Mouse (Mus musculus) neural tube, embryonic 12.5 days (tissue): ENCODE measurements around the gene Dnaja4. TPM values are rescaled to one million over a fixed set of nuclear protein-coding genes. Genes with fewer than 3 reads are reported as not detected.
A peak's percentile ranks its signal among the peaks of the same experiment; 100 is the strongest.

Experiments
- ATAC-seq: fragments of 200-750 bp; cut with Nextera tagmentation; 2 replicates; pipeline ENCODE4 v1.8.0; 2017; ENCODE audit warnings: low read depth, mild to moderate bottlenecking, moderate TSS enrichment, moderate library complexity; ENCODE audit not compliant: low FRiP score
- H3K27ac ChIP-seq: fragments of 300-500 bp; sonication (generic); 2 replicates; pipeline ENCODE4 v1.5.1; 2016
- H3K27me3 ChIP-seq: fragments of 300-500 bp; sonication (generic); replicated peaks from 2 replicates; pipeline ENCODE4 v1.6.1; 2016; ENCODE audit warnings: mild to moderate bottlenecking
- H3K36me3 ChIP-seq: fragments of 300-500 bp; sonication (generic); 2 replicates; pipeline ENCODE4 v1.6.1; 2016; ENCODE audit warnings: mild to moderate bottlenecking
- H3K4me1 ChIP-seq: fragments of 300-500 bp; sonication (generic); 2 replicates; pipeline ENCODE4 v1.6.1; 2016
- H3K4me2 ChIP-seq: fragments of 300-500 bp; sonication (generic); replicated peaks from 2 replicates; pipeline ENCODE4 v1.6.1; 2016; ENCODE audit warnings: mild to moderate bottlenecking
- H3K4me3 ChIP-seq: fragments of 300-500 bp; sonication (generic); 2 replicates; pipeline ENCODE4 v1.5.1; 2016
- H3K9ac ChIP-seq: fragments of 300-500 bp; sonication (generic); 2 replicates; pipeline ENCODE4 v1.6.1; 2016; ENCODE audit warnings: mild to moderate bottlenecking
- H3K9me3 ChIP-seq: fragments of 300-500 bp; sonication (generic); 2 replicates; pipeline ENCODE4 v1.6.1; 2016; ENCODE audit warnings: mild to moderate bottlenecking
- WGBS: fragments of 180-500 bp; shearing (Covaris S2); methylation state at CpG from one replicate; pipeline ENCODE4 v1.1.7; 2016; 5-methylcytosine and 5-hydroxymethylcytosine counted together
- microRNA-seq: library from miRNA; unstranded; fragments of <30 nt; microRNA quantifications from one replicate; pipeline ENCODE4, GENCODE M21; 2017
- polyA plus RNA-seq: library from polyadenylated mRNA; unstranded; fragments of >200 nt; fragmentation: Nextera tagmentation; extraction: Ambion mirVana; gene quantifications from 2 replicates; pipeline ENCODE4 v1.2.1, GENCODE M21; 2016

Gene Dnaja4
- polyA plus RNA-seq, 1 experiment from 2014 or later = 4.6 TPM

DNA sequence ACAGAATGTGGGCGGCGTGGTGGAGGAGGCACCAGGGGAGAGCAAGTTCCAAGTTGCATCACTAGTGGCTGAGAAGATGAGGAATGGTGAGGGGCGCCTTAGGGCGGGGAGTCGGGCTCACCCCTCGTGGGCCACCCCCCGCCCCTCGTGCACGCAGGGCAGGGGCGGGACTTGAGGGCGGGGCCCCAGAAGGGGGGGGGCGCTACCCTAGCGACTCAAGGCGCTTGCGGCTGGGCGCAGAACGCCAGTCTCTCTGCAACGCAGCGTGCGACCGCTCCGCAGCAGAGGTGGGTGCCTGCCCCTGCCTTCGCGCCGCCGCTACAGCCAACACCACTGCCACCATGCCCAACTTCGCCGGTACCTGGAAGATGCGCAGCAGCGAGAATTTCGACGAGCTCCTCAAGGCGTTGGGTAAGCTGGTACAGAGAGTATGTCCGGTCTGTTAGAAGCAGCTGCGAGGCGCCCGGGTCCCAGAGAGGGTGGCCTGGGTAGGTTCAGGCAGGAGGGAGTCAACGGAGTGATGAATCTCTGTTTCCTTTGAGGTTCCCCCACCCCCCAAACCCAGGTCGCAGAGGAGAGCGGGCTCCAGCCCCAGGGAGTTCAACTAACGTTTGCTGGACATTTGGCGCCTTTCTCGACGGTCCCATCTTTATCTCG is 66.0 kb downstream of the Dnaja4 start, which contains the start of gene Crabp1:
TSS of gene Crabp1 (plus strand) at position 188 of the 657 bp plus-strand sequence.
- peak within 1 kb of the TSS; percentile 59 for H3K9ac ChIP-seq
- under 1% methylated on average over 45 of the region's 45 CpGs for WGBS

DNA sequence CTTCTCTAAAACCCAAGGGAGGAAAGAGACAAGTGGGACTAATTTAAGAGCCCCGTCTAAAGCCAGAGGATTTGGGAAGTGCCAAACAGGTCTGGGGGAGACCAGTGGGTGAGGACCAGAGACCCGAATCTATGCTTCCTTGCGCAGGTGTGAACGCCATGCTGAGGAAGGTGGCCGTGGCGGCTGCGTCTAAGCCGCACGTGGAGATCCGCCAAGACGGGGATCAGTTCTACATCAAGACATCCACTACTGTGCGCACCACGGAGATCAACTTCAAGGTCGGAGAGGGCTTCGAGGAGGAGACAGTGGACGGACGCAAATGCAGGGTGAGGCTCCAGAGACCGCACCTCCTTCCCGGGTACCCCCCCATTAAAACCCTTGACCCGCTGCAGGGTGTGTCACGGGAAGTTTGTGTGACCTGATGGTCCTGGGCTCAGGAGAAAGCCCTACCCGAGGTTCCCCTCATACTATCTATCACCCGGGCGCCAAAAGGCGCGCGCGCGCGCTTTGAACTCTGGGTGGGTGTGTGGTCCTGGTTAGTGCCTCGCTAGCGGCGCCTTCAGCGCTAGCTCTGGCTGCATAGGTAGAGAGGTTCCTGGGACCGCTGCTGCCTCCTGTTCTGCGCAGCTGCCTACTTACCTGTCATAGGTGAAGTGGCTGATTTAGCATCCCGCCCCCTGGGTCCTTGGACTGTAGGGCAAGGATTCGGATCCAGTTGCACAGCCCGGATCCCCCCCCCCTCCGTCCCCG is 66.8 kb downstream of the Dnaja4 start:
- no peaks in the 10 kb centered on the region for H3K36me3 ChIP-seq
- H3K9ac ChIP-seq = peak overlapping the region; percentile 59
- peak overlapping the region; percentile 36 for H3K4me3 ChIP-seq
- peaks cover 42% of the 10 kb centered on the region for H3K4me1 ChIP-seq
- WGBS = under 1% methylated on average over 41 of the region's 41 CpGs
- no peaks in the 10 kb centered on the region for H3K9me3 ChIP-seq
- H3K27ac ChIP-seq = no peak overlapping the region
- peak overlapping the region; percentile 76 for H3K4me2 ChIP-seq
- peak; percentile 27 for ATAC-seq
- H3K27me3 ChIP-seq = peaks cover 43% of the 10 kb centered on the region

More for the DNA sequence above, 66.0 kb downstream of the Dnaja4 start, which contains the start of gene Crabp1:
- no peaks in the 10 kb centered on the region for H3K9me3 ChIP-seq
- H3K4me3 ChIP-seq = peak within 1 kb of the TSS; percentile 36
- H3K27me3 ChIP-seq = peaks cover 43% of the 10 kb centered on the region
- peak within 1 kb of the TSS; percentile 76 for H3K4me2 ChIP-seq
- ATAC-seq = peak; percentile 42; the same call in 1 of the 2 replicates
- no peak within 1 kb of the TSS for H3K27ac ChIP-seq
- H3K36me3 ChIP-seq = no peaks in the 10 kb centered on the region
- H3K4me1 ChIP-seq = peaks cover 38% of the 10 kb centered on the region

Small RNA genes lying within 50 kb of the gene (microRNA-seq; reads per million reads assigned to microRNA genes)
- not detected for gene Mir5710

Other genes with a start within 250 kb of the Dnaja4 start
- 28.5 and 29.7 TPM in 2 replicates for gene Dmxl2, start 197.2 kb upstream of the Dnaja4 start, polyA plus RNA-seq
- not detected in 2 replicates for gene Sh2d7, start 159.9 kb upstream of the Dnaja4 start, polyA plus RNA-seq
- 28.3 and 28.4 TPM in 2 replicates for gene Cib2, start 138.7 kb upstream of the Dnaja4 start, polyA plus RNA-seq
- 104 and 111 TPM in 2 replicates for gene Idh3a, start 112.5 kb upstream of the Dnaja4 start, polyA plus RNA-seq
- 9.4 and 10.1 TPM in 2 replicates for gene Acsbg1, start 37.0 kb upstream of the Dnaja4 start, polyA plus RNA-seq
- gene Wdr61, start 35.6 kb downstream of the Dnaja4 start, polyA plus RNA-seq = 114 TPM in 2 replicates
- gene Crabp1, start 65.9 kb downstream of the Dnaja4 start, polyA plus RNA-seq = 644 and 768 TPM in 2 replicates
- 59.6 and 64.5 TPM in 2 replicates for gene Ireb2, start 164.9 kb downstream of the Dnaja4 start, polyA plus RNA-seq
- 4.1 and 4.4 TPM in 2 replicates for gene Hykk, start 218.4 kb downstream of the Dnaja4 start, polyA plus RNA-seq